Comparison of ENCODE assay signal across 8 mouse cellular contexts in genomic region chr3:30011712-30012111, GRCm38 (mm10).
DNase-seq lines count a peak whose midpoint lies in the region; ATAC-seq and TF ChIP-seq lines count a peak whose summit lies in the region.

No protein-coding gene starts in this region.

- no peaks in the 10 kb centered on the region for H3K9me3 ChIP-seq in lung, embryonic 14.5 days (ENCODE audit: low read depth, low read length)
- no peaks in the 10 kb centered on the region for H3K9me3 ChIP-seq in embryonic facial prominence, embryonic 15.5 days (replicated peaks)
- no peaks in the 10 kb centered on the region for H3K9me3 ChIP-seq in intestine, embryonic 15.5 days
- H3K9me3 ChIP-seq in neural tube, embryonic 15.5 days (replicated peaks): no peaks in the 10 kb centered on the region

- peak overlapping the region; percentile 74 for H3K4me2 ChIP-seq in lung, embryonic 14.5 days
- peak overlapping the region; percentile 90 for H3K4me2 ChIP-seq in embryonic facial prominence, embryonic 15.5 days (replicated peaks)
- H3K4me2 ChIP-seq in intestine, embryonic 15.5 days (replicated peaks): peak overlapping the region; percentile 82; the same call in 1 of the 2 replicates
- peak overlapping the region; percentile 76 for H3K4me2 ChIP-seq in neural tube, embryonic 15.5 days

- H3K9ac ChIP-seq in lung, embryonic 14.5 days: peak overlapping the region; percentile 91
- no peak overlapping the region for H3K9ac ChIP-seq in embryonic facial prominence, embryonic 15.5 days
- no peak overlapping the region for H3K9ac ChIP-seq in intestine, embryonic 15.5 days
- H3K9ac ChIP-seq in neural tube, embryonic 15.5 days (replicated peaks): no peak overlapping the region

- peaks cover 5% of the 10 kb centered on the region; the same call in 1 of the 2 replicates for H3K36me3 ChIP-seq in lung, embryonic 14.5 days (ENCODE audit: insufficient read depth)
- H3K36me3 ChIP-seq in embryonic facial prominence, embryonic 15.5 days: no peaks in the 10 kb centered on the region
- H3K36me3 ChIP-seq in intestine, embryonic 15.5 days: no peaks in the 10 kb centered on the region
- no peaks in the 10 kb centered on the region for H3K36me3 ChIP-seq in neural tube, embryonic 15.5 days

- 5% methylated on average over 6 of the region's 6 CpGs for WGBS in lung, embryonic 14.5 days
- 13% methylated on average over 6 of the region's 6 CpGs for WGBS in embryonic facial prominence, embryonic 15.5 days
- 24% methylated on average over 6 of the region's 6 CpGs for WGBS in intestine, embryonic 15.5 days
- WGBS in neural tube, embryonic 15.5 days: 15% methylated on average over 6 of the region's 6 CpGs

- ATAC-seq in lung, embryonic 14.5 days (ENCODE audit: insufficient read depth): no peak
- ATAC-seq in embryonic facial prominence, embryonic 15.5 days (ENCODE audit: insufficient number of reproducible peaks, low FRiP score, low TSS enrichment, low read depth): no peak
- no peak for ATAC-seq in intestine, embryonic 15.5 days
- no peak for ATAC-seq in neural tube, embryonic 15.5 days (ENCODE audit: low FRiP score)
- ATAC-seq in CD4-positive, CD25-positive, alpha-beta regulatory T cell, adult 4 months: no peak

- peak overlapping the region; percentile 97 for H3K27ac ChIP-seq in lung, embryonic 14.5 days (ENCODE audit: low read depth)
- no peak overlapping the region for H3K27ac ChIP-seq in embryonic facial prominence, embryonic 15.5 days (replicated peaks)
- no peak overlapping the region for H3K27ac ChIP-seq in intestine, embryonic 15.5 days
- no peak overlapping the region for H3K27ac ChIP-seq in neural tube, embryonic 15.5 days (replicated peaks)

- DNase-seq in lung, embryonic 14.5 days: peak; percentile 44
- no peak for DNase-seq in lung, adult 18-20 months
- no peak for DNase-seq in right cerebral cortex, postnatal 25 days
- no peak for DNase-seq in right cerebral cortex, postnatal 14 days

- no peaks in the 10 kb centered on the region for H3K4me1 ChIP-seq in lung, embryonic 14.5 days (ENCODE audit: insufficient read depth)
- H3K4me1 ChIP-seq in embryonic facial prominence, embryonic 15.5 days: peaks cover 10% of the 10 kb centered on the region
- peaks cover 9% of the 10 kb centered on the region; the same call in 1 of the 2 replicates for H3K4me1 ChIP-seq in intestine, embryonic 15.5 days (replicated peaks)
- H3K4me1 ChIP-seq in neural tube, embryonic 15.5 days: peaks cover 17% of the 10 kb centered on the region

- no peaks in the 10 kb centered on the region for H3K27me3 ChIP-seq in lung, embryonic 14.5 days (ENCODE audit: insufficient read depth, low read length)
- H3K27me3 ChIP-seq in embryonic facial prominence, embryonic 15.5 days: peaks cover 28% of the 10 kb centered on the region
- peaks cover 16% of the 10 kb centered on the region for H3K27me3 ChIP-seq in intestine, embryonic 15.5 days (replicated peaks)
- peaks cover 33% of the 10 kb centered on the region for H3K27me3 ChIP-seq in neural tube, embryonic 15.5 days (replicated peaks)

- TF ChIP-seq CTCF in lung, embryonic 14.5 days (IDR thresholded peaks at IDR 0.05; ENCODE audit: low read depth): no peak

- peak overlapping the region; percentile 68 for H3K4me3 ChIP-seq in lung, embryonic 14.5 days (ENCODE audit: low read depth, low read length)
- peak overlapping the region; percentile 51 for H3K4me3 ChIP-seq in embryonic facial prominence, embryonic 15.5 days (replicated peaks)
- H3K4me3 ChIP-seq in intestine, embryonic 15.5 days (replicated peaks): peak overlapping the region; percentile 42; the same call in 1 of the 2 replicates
- H3K4me3 ChIP-seq in neural tube, embryonic 15.5 days (replicated peaks): peak overlapping the region; percentile 45
